Mouse (Mus musculus): ENCODE results near the gene Cyp2c23.
A peak's percentile ranks its signal among the peaks of the same experiment; 100 is the strongest.

Gene Cyp2c23

DNA sequence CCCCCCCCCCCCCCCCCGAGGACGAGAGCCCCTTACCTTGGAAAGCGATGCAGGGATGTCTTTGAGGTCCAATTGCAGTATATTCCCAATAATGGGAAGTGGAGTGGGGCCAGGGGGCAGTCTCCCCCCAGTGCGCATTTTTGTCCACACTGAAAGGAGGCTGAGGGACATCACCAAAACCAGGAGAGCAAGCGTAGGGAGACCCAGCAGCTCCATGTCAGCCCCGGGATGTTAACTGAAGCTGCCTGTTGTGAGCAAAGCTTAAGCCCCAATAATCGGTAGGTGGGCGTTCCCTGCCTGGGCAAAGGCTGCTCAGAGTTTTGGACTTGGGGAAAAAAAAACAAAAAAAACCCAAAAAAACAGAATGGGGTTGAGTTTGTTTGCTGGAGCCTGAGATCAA, at the start of gene Cyp2c23:
Cyp2c23 (minus strand) TSS at position 237 of the 400 bp plus-strand sequence.
- DNase-seq (ENCODE audit: low spot score in 2 of 2), result no peak

DNA sequence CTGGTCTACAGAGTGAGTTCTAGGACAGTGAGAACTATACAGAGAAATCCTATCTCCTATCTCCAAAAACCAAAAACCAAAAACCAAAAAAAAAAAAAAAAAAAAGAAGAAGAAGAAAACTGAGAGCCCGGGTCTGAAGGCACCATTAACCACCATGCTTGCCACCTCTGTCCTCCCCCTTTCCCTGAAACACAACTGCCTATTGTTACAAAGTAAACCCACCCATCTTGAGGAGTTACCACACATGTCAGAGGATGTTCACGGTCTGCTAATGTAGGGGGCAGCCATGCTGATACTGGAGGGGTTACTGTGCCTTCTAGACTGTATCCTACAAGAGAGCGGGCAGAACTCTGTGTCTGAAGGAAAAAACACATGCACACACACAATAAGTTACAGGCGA, 48.0 kb upstream of the Cyp2c23 start:
- no peak for DNase-seq (ENCODE audit: low spot score in 2 of 2)

DNA sequence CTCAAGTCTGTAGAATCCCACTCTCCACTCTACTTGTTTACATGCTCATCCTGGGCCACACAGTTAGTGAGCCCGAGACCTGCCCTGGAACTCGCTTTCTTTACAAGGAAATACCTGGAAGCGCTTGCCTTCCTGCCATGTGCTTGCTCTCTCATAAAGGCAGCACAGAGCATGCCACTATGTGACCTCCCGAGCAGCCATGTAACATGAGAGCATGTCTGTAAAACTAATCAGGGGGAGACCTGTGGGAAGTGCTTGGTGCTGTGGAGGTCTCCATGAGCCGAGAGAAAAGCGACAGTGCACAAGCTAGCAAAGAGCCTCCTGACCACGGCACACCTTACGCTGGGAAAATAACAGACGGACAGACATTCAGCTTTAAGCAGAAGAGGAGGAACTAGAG, 47.4 kb upstream of the Cyp2c23 start:
- no peak for DNase-seq (ENCODE audit: low spot score in 2 of 2)

DNA sequence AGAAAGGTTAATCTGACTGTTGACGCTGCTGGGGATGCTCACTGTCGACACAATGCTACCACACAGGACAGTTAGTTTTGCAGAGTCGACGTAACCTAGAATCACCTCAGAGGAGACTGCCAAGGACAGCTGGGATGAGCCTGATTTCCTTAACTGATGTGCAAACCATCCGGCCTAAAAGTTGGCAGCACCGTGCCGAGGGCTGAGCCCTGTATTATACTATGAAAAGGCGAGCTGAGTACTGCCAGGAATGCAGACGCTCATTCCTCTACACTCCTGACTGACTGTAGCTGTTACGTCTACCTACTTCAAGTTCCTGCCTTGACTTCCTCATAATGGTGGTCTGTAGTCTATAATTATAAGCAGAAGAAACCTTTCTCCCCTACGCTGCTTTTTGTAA, 46.0 kb upstream of the Cyp2c23 start:
- DNase-seq (ENCODE audit: low spot score in 2 of 2), result no peak

DNA sequence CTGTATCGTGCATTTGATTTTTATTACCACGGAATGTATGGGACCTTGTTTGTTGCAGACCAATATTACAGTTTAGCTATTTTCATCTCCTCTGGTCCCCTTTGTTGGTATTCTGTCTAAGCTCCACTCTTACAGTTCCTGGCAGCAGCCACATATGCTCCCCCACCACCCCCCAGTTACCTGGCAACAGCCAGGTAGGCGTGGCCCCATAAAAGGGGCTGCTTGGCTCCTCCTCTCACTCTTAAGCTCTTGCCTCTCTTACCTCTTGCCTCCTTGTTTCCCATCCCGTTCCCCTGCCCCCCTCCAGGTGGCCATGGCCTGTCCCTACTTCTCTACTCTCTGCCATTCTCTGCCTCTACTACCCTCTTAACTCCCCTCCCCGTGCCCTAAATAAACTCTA, 42.2 kb upstream of the Cyp2c23 start:
- no peak for DNase-seq (ENCODE audit: low spot score in 2 of 2)

DNA sequence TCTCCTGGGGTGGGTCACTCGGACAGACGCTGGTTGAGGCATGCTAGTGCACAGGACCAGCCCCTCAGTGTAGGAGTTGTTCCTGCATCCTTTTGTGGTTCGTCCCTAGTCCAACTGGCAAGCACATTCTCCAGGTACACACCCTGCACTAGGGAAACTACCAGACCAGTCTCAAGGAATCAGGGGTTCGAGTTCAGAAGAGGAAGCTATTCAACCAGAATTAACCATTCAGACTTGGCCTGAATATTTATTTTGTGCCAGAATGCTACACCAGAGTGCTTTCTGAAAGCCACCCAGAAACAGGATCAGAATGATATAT, 40.9 kb upstream of the Cyp2c23 start:
- no peak for DNase-seq (ENCODE audit: low spot score in 2 of 2)

DNA sequence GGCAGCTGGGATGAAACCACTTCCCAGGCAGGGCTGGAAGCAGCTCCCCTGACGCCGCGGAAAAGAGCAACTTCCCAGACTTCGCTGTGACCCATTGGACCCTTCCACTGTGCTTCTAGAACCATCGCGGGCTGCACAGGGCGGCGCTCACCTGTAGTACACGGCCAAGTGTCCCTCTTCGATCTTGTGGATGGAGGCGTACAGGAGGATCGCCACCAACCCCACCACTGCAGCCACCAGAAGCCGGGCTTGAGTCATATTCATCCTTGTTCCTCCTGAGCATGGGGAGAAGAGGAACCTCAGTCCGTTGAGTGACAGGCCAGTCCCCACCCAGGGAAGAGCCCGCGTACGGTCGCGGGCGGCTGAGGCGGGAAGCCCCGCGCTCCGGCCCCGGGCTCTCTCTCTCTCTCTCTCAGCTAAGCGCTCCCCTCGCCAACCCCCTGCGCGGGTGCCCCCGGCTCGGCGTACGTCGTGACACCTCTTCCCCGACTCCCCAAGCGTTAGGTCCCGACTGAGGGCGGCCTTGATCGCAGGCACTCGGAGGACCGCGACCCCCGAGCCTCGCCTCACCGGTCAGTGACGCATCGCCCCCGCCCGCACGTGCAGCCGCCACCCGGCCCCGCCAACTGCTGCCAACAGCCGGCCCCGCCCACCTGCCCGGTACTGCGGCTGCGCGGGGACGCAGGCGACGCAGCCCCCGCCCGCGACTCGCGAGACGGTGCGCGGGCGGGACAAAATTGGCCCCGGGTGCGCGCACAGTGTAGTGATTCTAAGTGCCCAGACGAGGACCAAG, 40.3 kb upstream of the Cyp2c23 start, which contains the start of gene Erlin1:
Erlin1 (minus strand) TSS at position 665 of the 793 bp plus-strand sequence.
- peak; percentile 85 to 87 for DNase-seq (ENCODE audit: low spot score in 2 of 2)

DNA sequence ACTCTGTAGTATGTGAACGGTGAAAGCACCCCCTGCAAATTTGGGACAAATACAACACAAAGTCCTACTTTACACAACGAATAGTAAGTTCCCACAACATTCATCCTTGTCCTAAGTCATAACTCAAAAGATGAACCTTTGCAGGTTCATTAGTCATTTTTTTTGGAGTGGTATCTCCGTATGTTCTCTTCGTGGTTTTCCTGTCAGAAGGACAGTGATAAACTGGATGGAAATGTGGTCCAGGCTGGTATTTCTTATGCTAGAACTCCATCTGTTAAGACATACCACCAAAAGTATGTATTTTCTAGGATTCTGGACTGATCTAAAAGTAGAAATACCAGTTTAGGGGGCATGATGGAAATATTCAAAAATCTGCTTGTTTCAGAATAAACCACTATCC, 39.2 kb upstream of the Cyp2c23 start:
- no peak for DNase-seq (ENCODE audit: low spot score in 2 of 2)

DNA sequence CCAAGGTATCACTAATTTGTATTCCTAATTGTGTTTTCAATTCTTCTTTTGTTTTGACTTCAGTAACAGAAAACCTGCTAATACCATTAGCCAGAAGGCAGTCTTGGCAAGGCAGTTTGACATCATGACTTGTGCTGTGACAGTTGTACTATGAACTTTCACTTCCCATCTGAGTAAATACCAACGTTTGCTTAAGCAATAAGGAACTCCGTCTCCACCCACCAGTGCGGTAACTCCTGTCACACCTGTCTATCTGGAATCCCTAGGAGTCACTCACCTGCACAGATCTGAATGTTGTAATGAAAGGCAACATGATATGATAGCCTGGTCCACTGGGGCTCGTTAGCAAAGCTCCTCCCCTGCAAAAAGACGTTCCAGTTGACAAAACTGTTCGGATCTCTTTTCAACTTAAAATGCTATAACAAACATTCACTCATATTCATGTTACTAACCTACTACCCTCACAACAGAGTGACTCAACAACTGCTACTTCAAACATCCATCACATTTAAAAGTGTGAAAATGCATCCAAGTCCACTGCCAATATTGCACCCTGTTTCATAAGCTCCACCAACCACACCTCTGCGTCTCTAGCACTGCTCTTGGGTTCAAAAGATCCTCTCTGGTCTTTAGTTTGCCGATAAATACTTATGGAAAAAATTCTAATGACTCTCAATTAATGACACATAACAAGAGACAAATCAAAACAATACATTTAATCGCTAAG, 38.5 kb upstream of the Cyp2c23 start:
- peak; percentile 44 to 45 for DNase-seq (ENCODE audit: low spot score in 2 of 2)

DNA sequence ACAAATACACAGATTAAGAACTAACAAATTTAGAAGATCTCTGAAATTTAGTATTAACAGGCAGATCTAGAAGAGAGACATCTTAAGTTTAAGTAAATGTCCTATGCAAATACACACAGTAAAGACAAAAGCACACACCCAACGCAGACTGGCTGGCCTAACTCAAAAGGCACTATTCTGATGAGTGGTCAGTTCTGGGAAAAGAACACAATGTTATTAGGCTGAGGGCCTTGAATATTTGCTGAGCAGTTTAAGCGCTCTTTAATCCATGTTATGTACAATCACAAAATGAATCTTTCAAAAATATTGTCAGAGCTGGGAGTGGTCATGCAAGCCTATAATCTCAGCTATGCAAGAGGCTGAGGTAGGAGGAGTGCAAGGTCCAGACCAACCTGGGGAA, 35.7 kb upstream of the Cyp2c23 start:
- DNase-seq (ENCODE audit: low spot score in 2 of 2), result no peak

DNA sequence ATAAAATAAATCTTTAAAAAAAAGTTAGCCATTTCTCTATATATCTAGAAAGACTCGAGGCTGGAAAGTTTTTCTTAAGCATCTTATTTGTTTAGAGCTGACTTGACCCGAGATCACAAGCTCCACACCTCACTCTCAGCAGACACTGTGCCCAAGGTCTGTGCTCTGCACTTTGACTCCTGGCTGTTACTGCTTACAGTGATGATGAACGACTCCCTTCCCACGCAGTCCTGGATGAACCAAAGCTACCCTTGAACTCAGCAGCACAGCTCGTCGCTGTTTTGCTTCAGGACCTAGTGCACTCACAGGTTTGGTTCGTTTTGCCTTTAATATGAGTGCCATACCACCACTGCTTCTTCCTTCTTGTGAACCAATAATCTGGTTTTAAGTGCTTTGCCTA, 34.8 kb upstream of the Cyp2c23 start:
- DNase-seq (ENCODE audit: low spot score in 2 of 2), result no peak

DNA sequence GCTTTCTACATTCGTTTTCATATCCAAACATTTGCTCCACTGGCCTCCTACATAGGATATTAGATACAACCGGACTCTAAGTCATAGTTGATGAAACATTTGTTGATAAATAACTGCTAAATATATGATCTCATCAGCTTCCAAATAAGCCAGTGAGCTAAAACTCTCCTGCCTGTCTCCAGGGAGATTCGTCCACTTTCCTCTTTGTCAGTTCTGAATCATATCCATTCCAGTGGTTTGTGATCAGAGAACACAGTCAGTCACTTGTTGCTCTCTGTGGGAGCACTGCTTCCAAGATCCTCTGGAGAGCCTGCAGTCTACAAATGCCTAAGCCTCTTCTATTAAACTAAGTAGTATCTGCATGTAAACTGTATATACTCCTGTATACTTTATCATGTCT, 31.2 kb upstream of the Cyp2c23 start:
- DNase-seq (ENCODE audit: low spot score in 2 of 2), result no peak

DNA sequence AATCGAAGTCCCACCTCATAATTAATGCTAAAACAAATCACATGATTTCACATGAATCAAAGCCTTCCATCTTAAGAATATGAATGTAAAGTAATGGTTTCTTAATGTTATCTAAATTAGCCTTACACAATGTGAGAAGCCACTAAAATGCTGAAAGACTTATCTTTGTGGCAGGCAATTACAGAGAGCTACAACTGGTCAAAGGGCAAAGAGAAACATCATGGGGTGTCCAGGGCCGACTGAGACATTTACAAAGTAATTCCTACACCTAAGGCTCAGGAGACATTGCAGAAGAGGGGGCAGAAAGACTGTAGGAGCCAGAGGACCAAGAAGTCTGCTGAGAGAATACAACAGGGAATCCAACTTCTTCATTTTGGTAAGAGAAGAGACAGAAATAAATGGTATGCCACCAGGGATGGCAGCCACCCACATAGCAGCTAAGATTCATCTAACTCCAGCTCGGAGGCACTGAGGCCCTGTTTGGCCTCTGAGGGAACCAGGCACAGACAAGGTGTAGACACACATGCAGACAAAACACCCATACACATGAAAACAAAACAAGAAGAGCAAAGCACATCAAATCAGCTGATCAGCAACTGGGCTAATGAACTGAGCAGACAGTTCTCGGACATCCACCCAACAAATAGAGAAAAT, 26.3 kb upstream of the Cyp2c23 start:
- DNase-seq (ENCODE audit: low spot score in 2 of 2), result no peak

DNA sequence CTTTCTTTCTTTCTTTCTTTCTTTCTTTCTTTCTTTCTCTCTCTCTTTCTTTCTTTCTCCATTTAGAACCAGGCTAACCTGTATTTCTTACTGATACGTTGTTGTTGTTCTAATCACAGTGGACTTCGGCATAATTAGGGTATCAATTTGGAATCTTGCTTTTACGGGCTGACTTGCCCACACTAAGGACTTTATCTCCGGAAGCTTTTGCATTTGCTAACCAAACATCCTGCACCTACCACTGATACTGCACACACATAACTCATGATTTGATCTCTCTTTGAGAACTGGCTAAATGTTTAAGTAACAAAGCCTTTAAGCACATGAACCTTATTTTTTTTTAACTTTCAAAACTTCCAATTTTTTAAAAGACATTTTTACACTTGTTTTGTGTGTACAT, 21.4 kb upstream of the Cyp2c23 start:
- no peak for DNase-seq (ENCODE audit: low spot score in 2 of 2)

DNA sequence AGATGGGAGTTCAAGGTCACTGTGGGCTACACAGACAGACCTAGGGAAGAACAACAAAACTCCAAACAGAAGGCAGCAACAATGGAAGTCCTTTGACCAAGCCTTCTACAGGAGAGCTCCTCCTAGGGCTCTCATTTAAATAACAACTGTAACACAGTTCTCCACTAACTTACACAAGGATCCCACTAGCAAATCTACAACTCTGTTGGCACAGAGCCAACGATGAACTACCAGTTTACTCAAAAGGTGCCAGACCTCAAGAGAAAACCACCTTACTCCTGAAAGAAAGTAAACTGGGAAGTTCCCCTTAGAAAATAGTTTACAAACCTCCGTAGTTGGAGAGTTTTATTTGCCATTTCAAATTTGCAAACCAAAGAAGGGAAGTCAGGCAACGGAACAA, 20.3 kb upstream of the Cyp2c23 start:
- no peak for DNase-seq (ENCODE audit: low spot score in 2 of 2)

DNA sequence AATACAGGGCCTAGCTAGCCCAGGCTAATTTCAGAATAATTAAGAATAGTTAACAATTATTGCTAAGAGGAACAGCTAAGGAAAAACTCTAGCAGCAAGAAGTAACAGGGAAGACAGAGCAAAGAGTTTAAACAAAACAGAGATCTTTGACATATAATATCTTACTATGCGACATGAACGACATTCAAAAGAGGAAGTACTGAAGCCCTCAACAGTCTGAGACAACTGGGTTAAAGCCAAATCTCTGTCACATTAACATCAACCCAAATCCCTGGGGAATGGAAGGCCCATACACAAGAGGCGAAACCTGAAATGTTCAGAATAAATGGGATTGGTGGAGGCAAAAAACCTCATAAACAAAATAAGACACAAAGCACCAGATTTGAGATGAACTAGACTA, 16.8 kb upstream of the Cyp2c23 start:
- peak in 1 of 2 experiments; percentile 24 for DNase-seq (ENCODE audit: low spot score in 2 of 2)

DNA sequence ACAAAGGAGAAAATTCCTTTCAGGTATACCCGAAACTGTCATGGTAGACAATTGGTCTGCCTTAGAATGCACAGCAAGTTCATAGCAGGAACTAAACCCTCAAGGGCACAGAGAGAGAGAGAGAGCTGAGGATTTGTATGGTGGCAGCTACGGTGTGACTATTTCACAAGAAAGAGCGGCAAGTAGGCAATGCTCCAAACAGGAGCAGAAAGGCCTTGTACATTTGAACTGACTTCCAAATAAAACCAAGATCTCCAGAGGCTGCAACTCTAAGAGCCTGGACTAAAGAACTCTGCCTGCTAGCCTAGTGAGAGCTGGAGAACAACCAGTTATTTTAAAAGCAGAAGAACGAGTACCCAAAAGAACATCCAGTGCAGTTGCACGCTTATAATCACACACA, 13.1 kb upstream of the Cyp2c23 start:
- no peak for DNase-seq (ENCODE audit: low spot score in 2 of 2)

DNA sequence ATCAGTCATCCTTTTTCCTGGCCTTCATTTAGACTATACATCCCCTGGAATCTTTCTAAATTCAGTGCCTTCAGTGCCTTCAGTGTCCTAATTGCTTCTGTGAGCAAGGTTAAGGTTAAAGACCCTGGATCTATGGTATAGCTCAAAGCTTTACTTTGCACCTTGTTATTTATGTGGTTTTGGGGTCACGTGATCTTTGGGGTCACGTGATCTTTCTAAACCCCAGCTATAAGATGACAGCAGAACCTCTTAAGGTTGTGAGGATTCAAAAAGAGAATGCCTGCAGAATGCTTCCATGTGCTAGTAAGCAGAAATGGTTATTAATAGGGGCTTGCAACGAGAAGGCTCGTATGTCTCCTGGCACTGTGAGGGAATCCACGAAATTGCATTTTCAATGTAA, 4.4 kb upstream of the Cyp2c23 start:
- no peak for DNase-seq (ENCODE audit: low spot score in 2 of 2)

DNA sequence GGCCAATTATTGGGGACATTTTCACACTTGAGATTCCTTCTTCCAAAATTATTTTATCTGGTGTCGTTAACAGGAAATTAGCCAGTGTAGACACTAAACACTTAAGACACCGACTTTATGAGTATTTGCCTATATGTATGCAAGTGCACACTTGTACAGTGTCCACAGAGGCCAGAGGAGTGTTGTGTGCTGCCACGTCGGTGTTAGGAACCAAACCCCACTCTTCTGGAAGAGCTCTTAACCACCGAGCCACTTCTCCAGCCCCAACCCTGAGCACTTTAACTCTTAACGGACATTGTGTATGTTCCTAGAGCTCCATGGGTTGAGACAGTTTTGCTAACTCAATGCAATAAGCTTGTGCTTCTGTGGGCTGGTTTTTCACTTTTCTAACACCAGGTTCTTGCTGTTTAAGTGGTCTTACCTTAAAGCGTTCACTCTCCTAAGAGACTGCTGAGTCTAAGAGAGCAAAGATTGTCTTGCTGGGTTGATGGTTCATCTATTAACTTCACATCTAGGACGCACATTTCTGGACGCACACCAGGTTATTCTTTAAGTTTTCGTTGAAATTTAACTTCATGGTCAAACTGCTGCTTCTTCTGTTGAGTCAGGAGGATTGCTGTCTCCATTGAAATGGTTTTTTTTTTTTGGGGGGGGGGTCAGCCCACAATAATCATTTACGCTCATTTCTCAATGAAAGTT, 3.2 kb upstream of the Cyp2c23 start:
- no peak for DNase-seq (ENCODE audit: low spot score in 2 of 2)

DNA sequence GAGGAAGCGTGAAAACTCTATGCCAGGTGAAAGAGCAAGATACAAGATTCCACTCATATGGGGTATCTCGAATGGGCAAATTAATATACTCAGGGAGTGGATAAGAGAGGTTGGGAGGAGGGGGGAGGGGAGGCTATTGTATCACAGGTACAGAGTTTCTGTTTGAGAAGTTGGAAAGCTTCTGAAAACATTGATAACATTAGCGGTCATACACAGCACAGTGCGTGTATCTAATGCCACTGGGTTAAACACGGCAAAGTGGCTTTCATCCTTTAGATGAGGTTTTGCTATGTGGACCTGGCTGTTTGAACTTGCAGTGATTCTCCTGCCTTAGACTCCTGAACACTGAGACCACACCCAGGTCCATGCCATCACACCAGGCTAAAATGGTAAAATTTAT, 1.0 kb upstream of the Cyp2c23 start:
- DNase-seq (ENCODE audit: low spot score in 2 of 2), result no peak

DNA sequence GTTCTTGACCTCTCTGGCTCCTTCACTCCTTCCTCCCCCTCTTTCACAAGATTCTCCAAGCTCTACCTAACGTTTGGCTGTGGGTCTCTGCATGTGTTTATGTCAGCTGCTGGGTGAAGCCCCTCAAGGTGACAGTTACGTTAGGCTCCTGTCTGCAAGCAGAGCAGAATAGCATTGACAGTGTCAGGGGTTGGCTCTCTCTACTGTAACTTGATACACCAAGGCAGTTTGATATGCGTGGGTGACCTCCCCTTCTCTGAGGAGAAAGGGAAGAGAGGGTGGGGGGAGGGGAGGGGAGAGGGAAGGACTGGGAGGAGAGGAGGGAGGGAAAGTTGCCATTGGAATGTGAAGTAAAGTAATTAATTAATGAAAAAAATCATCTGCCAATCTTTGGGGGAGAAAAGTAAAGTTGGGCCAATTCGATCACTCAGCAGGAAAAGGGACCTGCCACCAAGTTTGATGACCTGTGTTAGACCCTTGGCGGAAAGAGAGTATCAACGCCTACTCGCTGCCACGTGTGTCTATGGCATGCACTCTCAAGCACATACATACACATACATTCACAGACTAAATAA, 2.0 kb downstream of the Cyp2c23 start:
- no peak for DNase-seq (ENCODE audit: low spot score in 2 of 2)
